Mouse (Mus musculus) G1E (cell line): ENCODE measurements around the gene Lonrf3. TPM values are rescaled to one million over a fixed set of nuclear protein-coding genes. Genes with fewer than 3 reads are reported as not detected.

Experiments used
- ATAC-seq: 2 replicates; pipeline ENCODE4 v1.8.0; 2016; ENCODE audit warnings: mild to moderate bottlenecking; ENCODE audit not compliant: insufficient number of reproducible peaks, poor library complexity, low FRiP score, severe bottlenecking; ENCODE audit errors: extremely low read depth
- DNase-seq: peaks from one replicate; pipeline ENCODE4 v3.0.0; 2012; ENCODE audit warnings: low spot score
- H3K27me3 ChIP-seq: 2 replicates; pipeline ENCODE4 v1.6.1; 2012; ENCODE audit warnings: mild to moderate bottlenecking, low read length, inconsistent platforms; ENCODE audit not compliant: insufficient read depth
- H3K36me3 ChIP-seq: replicated peaks from 2 replicates; pipeline ENCODE3; 2012; ENCODE audit warnings: mild to moderate bottlenecking, inconsistent platforms
- H3K4me1 ChIP-seq: 2 replicates; pipeline ENCODE4 v1.6.1; 2012; ENCODE audit warnings: low read depth, low read length, inconsistent platforms, mixed read lengths; ENCODE audit not compliant: insufficient read depth
- H3K4me3 ChIP-seq: 2 replicates; pipeline ENCODE4 v1.5.1; 2012; ENCODE audit warnings: low read depth, mild to moderate bottlenecking, inconsistent platforms, low read length, moderate library complexity, mixed read lengths
- H3K9me3 ChIP-seq: replicated peaks from 2 replicates; pipeline ENCODE4 v1.6.1; 2012; ENCODE audit warnings: inconsistent platforms
- CTCF ChIP-seq: IDR thresholded peaks from 2 replicates; pipeline ENCODE4 v1.5.1; 2012; ENCODE audit warnings: low read depth, low read length, inconsistent platforms, mixed read lengths
- GATA1 ChIP-seq: IDR thresholded peaks from 2 replicates; pipeline ENCODE4 v1.6.1; 2012; ENCODE audit warnings: borderline replicate concordance, low read length, inconsistent platforms, mixed read lengths
- GATA2 ChIP-seq: IDR thresholded peaks from 2 replicates; pipeline ENCODE4 v1.6.1; 2012; ENCODE audit warnings: low read depth, low read length, inconsistent platforms, borderline replicate concordance
- POLR2AphosphoS5 ChIP-seq: IDR thresholded peaks from 2 replicates; pipeline ENCODE4 v1.6.1; 2012; ENCODE audit warnings: low read depth, low read length, inconsistent platforms; ENCODE audit not compliant: insufficient replicate concordance
- TAL1 ChIP-seq: conservative IDR thresholded peaks from 2 replicates; pipeline ENCODE4 v1.6.1; 2012; ENCODE audit warnings: low read depth, low read length, inconsistent platforms, mixed read lengths
- polyA plus RNA-seq: library from polyadenylated mRNA; stranded (reverse); fragments of >175 nt; gene quantifications from 2 replicates; pipeline ENCODE4 v1.2.3, GENCODE M21; 2012
- total RNA-seq, 2 experiments: library from RNA; stranded (forward) in 1 of 2; stranded (reverse) in 1 of 2; fragments of 200-1000 nt in 1 of 2; fragments of >200 nt in 1 of 2; fragmentation: Nextera tagmentation in 1 of 2; gene quantifications; 2 replicates each; pipeline ENCODE4 v1.2.3; 2014 to 2017

The Lonrf3 gene
- total and polyA plus RNA-seq, 3 experiments: not detected

- no peak for DNase-seq
- H3K4me1 ChIP-seq: no peaks in the 10 kb centered on the region
- no peak for ATAC-seq
Observed at GRCm38 (mm10) chrX:36352446-36352845, 24.3 kb downstream of the Lonrf3 start.

GRCm38 (mm10) chrX:36385340-36385739, 57.2 kb downstream of the Lonrf3 start:
- H3K36me3 ChIP-seq: no peaks in the 10 kb centered on the region
- H3K27me3 ChIP-seq: no peaks in the 10 kb centered on the region
- no peaks in the 10 kb centered on the region for H3K9me3 ChIP-seq
- no peak overlapping the region for H3K4me3 ChIP-seq
- no peak for DNase-seq
- no peaks in the 10 kb centered on the region for H3K4me1 ChIP-seq
- no peak for ATAC-seq
- TF ChIP-seq TAL1 (no peak), GATA1 (no peak), GATA2 (no peak), POLR2AphosphoS5 (no peak), CTCF (no peak)

More at GRCm38 (mm10) chrX:36352446-36352845, 24.3 kb downstream of the Lonrf3 start:
- no peaks in the 10 kb centered on the region for H3K36me3 ChIP-seq
- TF ChIP-seq GATA2 (no peak), POLR2AphosphoS5 (no peak), GATA1 (no peak), TAL1 (no peak), CTCF (no peak)
- H3K4me3 ChIP-seq: no peak overlapping the region
- no peaks in the 10 kb centered on the region for H3K9me3 ChIP-seq
- H3K27me3 ChIP-seq: no peaks in the 10 kb centered on the region

- H3K4me1 ChIP-seq: no peaks in the 10 kb centered on the region
- TF ChIP-seq GATA1 (no peak), GATA2 (no peak), TAL1 (no peak), CTCF (no peak), POLR2AphosphoS5 (no peak)
- ATAC-seq: no peak
Observed at GRCm38 (mm10) chrX:36389971-36390370, 61.8 kb downstream of the Lonrf3 start.

GRCm38 (mm10) chrX:36390503-36390902, 62.4 kb downstream of the Lonrf3 start:
- no peaks in the 10 kb centered on the region for H3K36me3 ChIP-seq
- DNase-seq: no peak
- no peak for ATAC-seq
- no peaks in the 10 kb centered on the region for H3K27me3 ChIP-seq
- TF ChIP-seq TAL1 (no peak), GATA2 (no peak), POLR2AphosphoS5 (no peak), CTCF (no peak), GATA1 (no peak)
- no peak overlapping the region for H3K4me3 ChIP-seq
- no peaks in the 10 kb centered on the region for H3K9me3 ChIP-seq
- H3K4me1 ChIP-seq: no peaks in the 10 kb centered on the region

More at GRCm38 (mm10) chrX:36389971-36390370, 61.8 kb downstream of the Lonrf3 start:
- no peaks in the 10 kb centered on the region for H3K9me3 ChIP-seq
- H3K4me3 ChIP-seq: no peak overlapping the region
- DNase-seq: no peak
- H3K27me3 ChIP-seq: no peaks in the 10 kb centered on the region
- H3K36me3 ChIP-seq: no peaks in the 10 kb centered on the region

- Histone ChIP-seq H3K4me1 (no peaks in the 10 kb centered on the region), H3K4me3 (no peak overlapping the region), H3K27me3 (no peaks in the 10 kb centered on the region), H3K9me3 (no peaks in the 10 kb centered on the region), H3K36me3 (no peaks in the 10 kb centered on the region)
- TF ChIP-seq GATA1 (no peak), GATA2 (no peak), CTCF (no peak), TAL1 (no peak), POLR2AphosphoS5 (no peak)
- no peak for ATAC-seq
- no peak for DNase-seq
Observed at GRCm38 (mm10) chrX:36392672-36393071, 64.5 kb downstream of the Lonrf3 start.

GRCm38 (mm10) chrX:36393279-36393678, 65.1 kb downstream of the Lonrf3 start:
- Histone ChIP-seq H3K27me3 (no peaks in the 10 kb centered on the region), H3K4me3 (no peak overlapping the region), H3K9me3 (no peaks in the 10 kb centered on the region), H3K36me3 (no peaks in the 10 kb centered on the region), H3K4me1 (no peaks in the 10 kb centered on the region)
- TF ChIP-seq GATA1: no peak
- no peak for TF ChIP-seq CTCF
- no peak for TF ChIP-seq TAL1
- no peak for TF ChIP-seq POLR2AphosphoS5
- TF ChIP-seq GATA2: no peak
- DNase-seq (no peak), ATAC-seq (no peak)
